Mouse (Mus musculus): ENCODE results near the gene Sox5.

DNA sequence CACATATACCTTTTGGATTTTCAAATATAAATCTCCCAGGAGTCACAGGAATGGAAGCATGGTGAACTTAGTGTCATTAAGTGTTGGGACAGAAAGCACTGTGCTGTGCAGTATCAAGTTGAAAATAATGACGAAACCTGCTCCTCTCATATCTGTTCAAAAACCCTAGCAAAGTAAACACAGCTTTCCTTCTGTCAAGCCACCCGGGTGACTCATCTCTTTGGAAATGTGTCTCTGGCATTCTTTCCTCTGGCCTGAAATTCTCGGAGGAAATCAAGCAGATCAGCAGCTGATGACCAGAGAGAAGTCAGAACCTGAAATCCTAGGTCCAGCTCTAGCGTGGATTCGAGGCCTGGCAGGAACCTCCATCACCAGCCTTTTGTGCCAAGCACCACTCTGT lies 71.0 kb downstream of the Sox5 start:
- TF ChIP-seq CTCF (IDR thresholded peaks at IDR 0.05; ENCODE audit: extremely low read depth, insufficient read depth, insufficient read length, insufficient replicate concordance), result no peak
- no peak for TF ChIP-seq POLR2A (IDR thresholded peaks at IDR 0.05; ENCODE audit: low read depth, low read length)

Data from spleen, adult 2 months (tissue).